Mouse (Mus musculus) limb, embryonic 12.5 days (tissue): Measurements from ENCODE around the gene Mcpt1. TPM values are rescaled to one million over a fixed set of nuclear protein-coding genes. Genes with fewer than 3 reads are reported as not detected.

Experiments used
- polyA plus RNA-seq: library from polyadenylated mRNA; unstranded; fragments of >200 nt; fragmentation: Nextera tagmentation; extraction: Ambion mirVana; gene quantifications from 2 replicates; pipeline ENCODE4 v1.2.1, GENCODE M21; 2016

Mcpt1 gene
- polyA plus RNA-seq, 1 experiment from 2014 or later: not detected

Other genes with a start within 250 kb of the Mcpt1 start
- 17.7 and 19.9 TPM in 2 replicates for gene Adcy4, start 233.9 kb upstream of the Mcpt1 start, polyA plus RNA-seq
- gene Ripk3, start 229.1 kb upstream of the Mcpt1 start, polyA plus RNA-seq: 25.2 and 36.4 TPM in 2 replicates
- 147 and 151 TPM in 2 replicates for gene Nfatc4, start 194.8 kb upstream of the Mcpt1 start, polyA plus RNA-seq
- 38.9 and 46.0 TPM in 2 replicates for gene Nynrin, start 164.0 kb upstream of the Mcpt1 start, polyA plus RNA-seq
- 0.20 and 0.21 TPM in 2 replicates for gene Cbln3, start 133.6 kb upstream of the Mcpt1 start, polyA plus RNA-seq
- 36.9 and 38.8 TPM in 2 replicates for gene Khnyn, start 133.0 kb upstream of the Mcpt1 start, polyA plus RNA-seq
- gene Sdr39u1, start 117.7 kb upstream of the Mcpt1 start, polyA plus RNA-seq: 81.7 and 86.3 TPM in 2 replicates
- gene Cma1, start 73.3 kb upstream of the Mcpt1 start, polyA plus RNA-seq: 0.20 and 0.45 TPM in 2 replicates
- gene Cma2, start 67.0 kb upstream of the Mcpt1 start, polyA plus RNA-seq: not detected in 2 replicates
- not detected in 2 replicates for gene Mcpt9, start 12.5 kb downstream of the Mcpt1 start, polyA plus RNA-seq
- gene Mcpt2, start 24.1 kb downstream of the Mcpt1 start, polyA plus RNA-seq: not detected in 2 replicates
- not detected in 2 replicates for gene Mcpt4, start 44.3 kb downstream of the Mcpt1 start, polyA plus RNA-seq
- gene Mcpt8, start 67.3 kb downstream of the Mcpt1 start, polyA plus RNA-seq: not detected in 2 replicates
- not detected in 2 replicates for gene Ctsg, start 84.6 kb downstream of the Mcpt1 start, polyA plus RNA-seq
- gene Gzme, start 102.7 kb downstream of the Mcpt1 start, polyA plus RNA-seq: not detected in 2 replicates
- not detected in 2 replicates for gene Gzmd, start 114.6 kb downstream of the Mcpt1 start, polyA plus RNA-seq
- not detected in 2 replicates for gene Gzmg, start 141.6 kb downstream of the Mcpt1 start, polyA plus RNA-seq
- not detected in 2 replicates for gene Gzmn, start 156.6 kb downstream of the Mcpt1 start, polyA plus RNA-seq
- gene Gzmf, start 193.4 kb downstream of the Mcpt1 start, polyA plus RNA-seq: not detected in 2 replicates
- gene Gzmc, start 216.7 kb downstream of the Mcpt1 start, polyA plus RNA-seq: 0.41 TPM in 1 of 2 replicates, not detected in the other
- gene Gzmb, start 244.3 kb downstream of the Mcpt1 start, polyA plus RNA-seq: 0.14 and 0.44 TPM in 2 replicates